ENCODE assay signal across 23 mouse cellular contexts in the genomic region with DNA sequence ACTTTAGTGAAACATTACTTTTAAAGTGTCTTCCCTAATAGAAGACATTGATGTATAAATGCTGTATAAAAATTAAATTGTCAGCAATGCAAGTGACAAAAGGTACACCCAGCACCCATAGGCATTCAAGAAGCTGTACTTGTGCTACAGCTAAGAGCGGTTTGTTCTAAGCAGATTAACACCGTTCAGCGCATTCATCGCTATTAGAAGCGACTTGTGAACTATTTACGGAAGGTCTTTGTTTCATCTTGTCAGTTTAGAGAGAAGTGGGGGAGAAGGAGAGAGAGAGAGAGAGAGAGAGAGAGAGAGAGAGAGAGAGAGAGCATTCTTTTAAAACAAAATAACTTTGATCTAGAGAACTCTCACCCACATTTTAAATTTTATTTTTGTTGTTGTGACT. TPM values are rescaled to one million over a fixed set of nuclear protein-coding genes. Genes with fewer than 3 reads are reported as not detected.
DNase-seq lines count a peak whose midpoint lies in the region; ATAC-seq and TF ChIP-seq lines count a peak whose summit lies in the region.
"Had no signal": no experiment of that assay in that cellular context is flagged by ENCODE, and none has a peak within 500 bp of the region (broad histone marks: within the 10 kb centered on the region; RNA-seq: fewer than 3 reads in every experiment).

No protein-coding gene starts in this region.

- H3K4me2 ChIP-seq in heart, postnatal 0 days (ENCODE audit: low read depth, low read length) = no peak overlapping the region
- H3K4me2 ChIP-seq in kidney, embryonic 14.5 days (replicated peaks; ENCODE audit: low read depth, low read length) = no peak overlapping the region
- H3K4me2 ChIP-seq: embryonic facial prominence, embryonic 13.5 days; embryonic facial prominence, embryonic 15.5 days; forebrain, embryonic 12.5 days had no signal

- 36% methylated on average over 6 of the region's 6 CpGs for WGBS in heart, postnatal 0 days
- WGBS in kidney, embryonic 14.5 days = 87% methylated on average over 6 of the region's 6 CpGs

- no peaks in the 10 kb centered on the region for H3K36me3 ChIP-seq in heart, postnatal 0 days (replicated peaks; ENCODE audit: control insufficient read depth, insufficient read depth, low read length)
- H3K36me3 ChIP-seq in kidney, embryonic 14.5 days (ENCODE audit: control insufficient read depth, insufficient read depth, low read length) = no peaks in the 10 kb centered on the region
- H3K36me3 ChIP-seq: embryonic facial prominence, embryonic 13.5 days; embryonic facial prominence, embryonic 15.5 days; forebrain, embryonic 10.5 days; forebrain, embryonic 12.5 days had no signal

- no peak for TF ChIP-seq CTCF in heart, postnatal 0 days (IDR thresholded peaks at IDR 0.05; ENCODE audit: low read depth)

- no peak overlapping the region for H3K9ac ChIP-seq in heart, postnatal 0 days (replicated peaks; ENCODE audit: low read depth, low read length)
- no peak overlapping the region for H3K9ac ChIP-seq in kidney, embryonic 14.5 days (ENCODE audit: low read depth, low read length)
- H3K9ac ChIP-seq: embryonic facial prominence, embryonic 13.5 days; embryonic facial prominence, embryonic 15.5 days; forebrain, embryonic 12.5 days had no signal

- no peak for ATAC-seq in heart, postnatal 0 days (ENCODE audit: insufficient read depth, low read depth)
- no peak for ATAC-seq in kidney, embryonic 14.5 days (ENCODE audit: low FRiP score, low TSS enrichment)
- ATAC-seq: forebrain, embryonic 14.5 days; forebrain, embryonic 16.5 days had no signal

- TF ChIP-seq EP300 in heart, postnatal 0 days (IDR thresholded peaks at IDR 0.05; ENCODE audit: low read depth) = no peak

- no peak for DNase-seq in heart, postnatal 0 days (ENCODE audit: low spot score)
- DNase-seq in heart, adult 18-20 months = no peak
- peak; percentile 76 for DNase-seq in retina, adult 2 months (ENCODE audit: low read depth, low spot score)
- DNase-seq in retina, embryonic 14.5 days (ENCODE audit: low spot score) = no peak
- DNase-seq in retina, postnatal 1 day = peak; percentile 55
- DNase-seq in kidney, postnatal 36 days = no peak
- DNase-seq: adrenal gland, adult 2 months; adrenal gland, postnatal 14 days; adrenal gland, postnatal 36 days; cerebellum, adult 11 months; cerebellum, adult 18-20 months; cerebellum, adult 8-10 months; cerebellum, adult 9-11 months; cerebellum, postnatal 36 days; embryo, embryonic 11 days had no signal

- H3K27me3 ChIP-seq in heart, postnatal 0 days (ENCODE audit: control insufficient read depth, insufficient read depth, low read length) = no peaks in the 10 kb centered on the region
- H3K27me3 ChIP-seq in kidney, embryonic 14.5 days (ENCODE audit: control insufficient read depth, insufficient read depth, low read length) = no peaks in the 10 kb centered on the region
- H3K27me3 ChIP-seq: embryonic facial prominence, embryonic 13.5 days; embryonic facial prominence, embryonic 15.5 days; forebrain, embryonic 12.5 days had no signal

- peaks cover 52% of the 10 kb centered on the region for H3K4me1 ChIP-seq in heart, postnatal 0 days (ENCODE audit: control insufficient read depth, insufficient read depth)
- H3K4me1 ChIP-seq in kidney, embryonic 14.5 days (ENCODE audit: control insufficient read depth, insufficient read depth, low read length) = no peaks in the 10 kb centered on the region
- H3K4me1 ChIP-seq: embryonic facial prominence, embryonic 13.5 days; embryonic facial prominence, embryonic 15.5 days; forebrain, embryonic 12.5 days had no signal

- no peak overlapping the region for H3K4me3 ChIP-seq in heart, postnatal 0 days (ENCODE audit: low read depth, low read length)
- no peak overlapping the region for H3K4me3 ChIP-seq in kidney, embryonic 14.5 days (ENCODE audit: low read length)
- H3K4me3 ChIP-seq: embryonic facial prominence, embryonic 13.5 days; embryonic facial prominence, embryonic 15.5 days; erythroblast, embryonic 14.5 days; forebrain, embryonic 10.5 days; forebrain, embryonic 12.5 days had no signal

- H3K9me3 ChIP-seq in heart, postnatal 0 days (replicated peaks; ENCODE audit: control insufficient read depth, low read length) = no peaks in the 10 kb centered on the region
- no peaks in the 10 kb centered on the region for H3K9me3 ChIP-seq in kidney, embryonic 14.5 days (ENCODE audit: control insufficient read depth, low read length)
- H3K9me3 ChIP-seq: embryonic facial prominence, embryonic 13.5 days; embryonic facial prominence, embryonic 15.5 days; forebrain, embryonic 10.5 days; forebrain, embryonic 12.5 days had no signal

- H3K27ac ChIP-seq in heart, postnatal 0 days (ENCODE audit: low read depth) = peak overlapping the region; percentile 15
- H3K27ac ChIP-seq in kidney, embryonic 14.5 days (ENCODE audit: low read depth, low read length) = no peak overlapping the region
- H3K27ac ChIP-seq: embryonic facial prominence, embryonic 13.5 days; embryonic facial prominence, embryonic 15.5 days; forebrain, embryonic 10.5 days; forebrain, embryonic 12.5 days had no signal

RNA-seq across cellular contexts. Expression of a gene that starts 38.1 kb away (rescaled TPM):
- 191 and 217 TPM in 2 replicates for total RNA-seq in heart, postnatal 0 days (2014; rRNA removed; ENCODE audit: low replicate concordance)
- 96.2 and 109 TPM in 2 replicates for polyA plus RNA-seq in heart, postnatal 0 days (2015; fragmentation: Nextera tagmentation; extraction: Ambion mirVana)
- 100 to 1,000 TPM; 132 to 135 TPM for total RNA-seq in heart, adult 18-20 months (2021)
- 20.3 and 29.4 TPM in 2 replicates for polyA plus RNA-seq in kidney, embryonic 14.5 days (2014; fragmentation: Nextera tagmentation; extraction: Ambion mirVana)
- polyA plus RNA-seq: erythroblast, embryonic 14.5 days had no signal

Comparison
In these comparisons a context has a peak if more than half of its experiments do, and no peak if none do; other contexts are left out.
1. DNase-seq: peak in retina, adult 2 months (single experiment) and retina, postnatal 1 day (single experiment); none in heart, postnatal 0 days (single experiment), heart, adult 18-20 months (0 of 2), retina, embryonic 14.5 days (single experiment) and kidney, postnatal 36 days (0 of 2).